Mouse (Mus musculus): ENCODE results near the gene Tent5c. TPM values are rescaled to one million over a fixed set of nuclear protein-coding genes. Genes with fewer than 3 reads are reported as not detected.
A peak's percentile ranks its signal among the peaks of the same experiment; 100 is the strongest.

Gene Tent5c
- polyA plus RNA-seq, 1 experiment from 2014 or later: 3.0 TPM

DNA sequence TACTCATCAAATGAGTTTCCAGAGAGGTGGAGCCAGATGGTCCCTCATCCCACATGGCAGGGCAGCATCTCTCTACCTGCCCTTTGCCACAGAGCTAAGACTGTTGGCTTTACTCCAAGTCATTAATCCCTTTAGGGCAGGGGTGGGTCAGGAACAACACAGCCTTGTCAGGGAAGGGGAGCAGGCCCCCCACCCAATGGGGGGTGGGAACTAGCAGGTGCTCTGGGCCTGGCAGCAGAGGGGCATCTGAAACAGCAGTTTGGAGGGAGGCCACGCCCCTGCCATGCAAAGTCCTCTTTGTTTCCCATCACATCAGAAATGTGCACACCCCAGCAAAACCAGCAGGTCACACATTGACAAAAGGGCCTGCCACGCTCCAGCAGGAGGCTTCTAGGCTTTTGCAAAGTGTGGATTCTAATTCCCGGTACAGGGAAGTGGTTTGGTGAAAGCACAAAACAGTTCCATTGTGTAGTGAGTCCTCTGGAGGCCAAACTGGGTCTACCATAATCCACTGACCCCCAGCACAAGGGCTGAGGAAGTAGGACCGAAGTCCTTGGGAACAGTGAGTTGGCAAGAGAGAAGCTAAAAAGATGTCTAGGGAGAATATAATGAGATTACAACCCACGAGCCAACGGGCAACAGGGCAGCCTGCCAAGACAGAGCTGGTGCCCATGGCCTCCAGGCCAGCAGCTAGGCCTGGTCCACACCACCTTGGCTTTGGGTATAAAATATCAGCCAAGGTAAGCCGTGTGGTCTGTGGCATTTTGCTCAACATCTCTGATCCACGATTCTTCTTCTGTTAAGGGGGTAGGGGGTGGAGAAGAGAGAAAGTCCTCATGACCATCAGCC is 26.7 kb downstream of the Tent5c start:
- H3K4me3 ChIP-seq: no peak overlapping the region
- H3K27me3 ChIP-seq: no peaks in the 10 kb centered on the region
- H3K9ac ChIP-seq: no peak overlapping the region
- peaks cover 20% of the 10 kb centered on the region for H3K4me1 ChIP-seq
- no peaks in the 10 kb centered on the region for H3K9me3 ChIP-seq (replicated peaks)
- no peak overlapping the region; the same call in 1 of the 2 replicates for H3K27ac ChIP-seq
- WGBS: 35% methylated on average over 8 of the region's 8 CpGs
- H3K4me2 ChIP-seq: no peak overlapping the region
- 0 out of 2 replicates have a peak, but pooled peaks have one; percentile 36 for ATAC-seq
- no peaks in the 10 kb centered on the region for H3K36me3 ChIP-seq (ENCODE audit: poor library complexity, severe bottlenecking)

DNA sequence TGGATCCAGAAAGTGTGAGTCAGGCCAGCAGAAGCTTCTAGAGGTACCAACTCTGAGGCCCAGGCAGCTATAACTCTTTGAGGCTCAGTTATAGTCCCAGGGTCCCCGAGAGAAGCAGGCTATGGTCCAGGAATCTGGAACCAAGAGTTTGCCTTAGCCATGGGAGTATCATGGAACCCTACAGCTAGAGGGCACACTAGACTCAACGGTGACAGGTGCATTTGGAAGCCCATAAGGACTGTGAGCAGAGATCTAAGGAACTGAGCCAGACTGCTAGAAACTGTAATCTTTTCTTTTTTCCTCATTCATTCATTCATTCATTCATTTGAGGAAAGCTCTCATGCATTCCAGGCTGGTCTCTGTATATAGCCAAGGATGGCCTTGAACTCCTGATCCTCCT is 28.6 kb downstream of the Tent5c start:
- Histone ChIP-seq H3K27ac (no peak overlapping the region), H3K4me1 (peaks cover 20% of the 10 kb centered on the region), H3K9me3 (replicated peaks) (no peaks in the 10 kb centered on the region), H3K4me2 (no peak overlapping the region), H3K4me3 (no peak overlapping the region), H3K36me3 (ENCODE audit: poor library complexity, severe bottlenecking) (no peaks in the 10 kb centered on the region), H3K27me3 (no peaks in the 10 kb centered on the region), H3K9ac (no peak overlapping the region)
- no peak for ATAC-seq
- WGBS: 93% methylated on average over 2 of the region's 2 CpGs

DNA sequence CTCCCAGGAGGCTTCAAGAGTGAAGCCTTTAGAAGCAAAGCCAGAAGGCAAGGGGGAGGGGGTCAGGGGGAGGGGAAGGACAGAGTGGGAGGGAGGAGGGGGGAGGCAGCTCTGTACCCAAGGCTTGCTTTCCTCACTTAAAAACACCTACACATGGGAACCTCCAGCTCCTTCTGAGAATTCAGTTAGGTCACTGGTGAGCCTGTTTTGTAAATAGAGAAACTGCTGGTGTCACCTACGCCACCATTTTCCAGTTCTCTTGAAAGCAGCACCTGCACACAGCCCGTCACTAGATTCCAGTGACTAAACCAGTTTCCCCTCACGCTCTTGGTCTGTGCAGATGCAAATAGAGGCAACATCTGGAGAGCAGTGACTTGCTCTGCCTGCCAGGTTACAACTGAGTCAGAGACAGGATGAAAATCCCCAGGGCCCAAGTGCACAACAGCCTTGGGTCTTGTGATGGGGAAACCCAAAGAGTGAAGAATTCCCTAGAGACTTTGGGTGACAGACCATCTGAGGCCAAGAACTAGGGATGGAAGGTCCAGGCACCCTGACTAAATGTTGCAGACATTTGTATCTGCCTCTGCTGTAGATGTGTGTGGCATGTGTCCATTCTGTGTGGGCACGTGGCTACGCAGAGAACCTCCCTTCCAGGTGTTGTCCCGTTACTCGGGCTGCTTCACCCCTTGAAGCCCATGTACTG is 45.2 kb downstream of the Tent5c start:
- no peaks in the 10 kb centered on the region for H3K27me3 ChIP-seq
- H3K27ac ChIP-seq: no peak overlapping the region
- 89% methylated on average over 7 of the region's 7 CpGs for WGBS
- H3K4me3 ChIP-seq: no peak overlapping the region
- ATAC-seq: no peak
- no peaks in the 10 kb centered on the region for H3K4me1 ChIP-seq
- H3K36me3 ChIP-seq (ENCODE audit: poor library complexity, severe bottlenecking): no peaks in the 10 kb centered on the region
- no peaks in the 10 kb centered on the region for H3K9me3 ChIP-seq (replicated peaks)
- no peak overlapping the region for H3K9ac ChIP-seq
- H3K4me2 ChIP-seq: no peak overlapping the region

DNA sequence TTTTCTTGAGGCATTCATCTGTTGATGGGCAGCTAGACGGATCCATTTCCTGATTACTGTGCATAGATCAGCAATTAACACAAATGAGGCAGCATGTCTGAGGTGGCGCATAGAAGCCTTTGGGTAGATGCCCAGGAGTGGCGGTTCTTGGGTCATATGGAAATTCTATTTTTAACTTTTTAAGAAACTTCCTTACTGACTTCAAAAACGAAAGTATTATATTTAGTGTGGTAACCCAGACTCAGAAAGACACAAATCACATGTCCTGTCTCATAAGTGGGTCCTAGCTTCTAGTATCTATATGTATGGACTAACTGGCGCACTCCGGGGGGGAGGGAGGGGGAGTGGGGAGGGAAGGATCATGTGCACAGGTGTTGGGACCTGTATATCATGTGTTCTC is 46.6 kb downstream of the Tent5c start:
- Histone ChIP-seq H3K4me1 (no peaks in the 10 kb centered on the region), H3K4me2 (no peak overlapping the region), H3K4me3 (no peak overlapping the region), H3K9me3 (replicated peaks) (no peaks in the 10 kb centered on the region), H3K36me3 (ENCODE audit: poor library complexity, severe bottlenecking) (no peaks in the 10 kb centered on the region), H3K27me3 (no peaks in the 10 kb centered on the region), H3K27ac (no peak overlapping the region), H3K9ac (no peak overlapping the region)
- no peak for ATAC-seq
- WGBS: 85% methylated on average over 6 of the region's 6 CpGs

DNA sequence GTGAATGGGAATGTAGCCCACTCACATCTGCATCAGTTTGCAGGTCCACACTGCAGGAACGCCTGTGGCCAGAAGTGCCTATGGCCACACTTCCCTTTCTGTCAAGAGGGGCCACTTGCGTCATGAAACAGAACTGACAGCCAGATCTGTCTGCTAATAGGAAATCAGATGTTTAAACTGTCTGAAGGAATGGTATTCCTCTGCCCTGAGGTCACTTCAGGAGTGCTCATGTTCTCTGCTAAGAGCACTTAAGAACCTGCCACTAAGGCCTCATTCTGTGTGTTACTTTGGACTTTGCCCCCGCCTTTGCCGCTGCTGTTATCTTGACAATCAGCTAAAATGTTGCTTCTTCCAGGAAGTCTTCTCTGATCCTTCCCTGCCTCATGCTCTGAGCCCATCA is 48.4 kb downstream of the Tent5c start:
- H3K36me3 ChIP-seq (ENCODE audit: poor library complexity, severe bottlenecking): no peaks in the 10 kb centered on the region
- no peaks in the 10 kb centered on the region for H3K4me1 ChIP-seq
- no peak overlapping the region for H3K4me3 ChIP-seq
- no peak overlapping the region for H3K4me2 ChIP-seq
- H3K27ac ChIP-seq: no peak overlapping the region
- no peaks in the 10 kb centered on the region for H3K9me3 ChIP-seq (replicated peaks)
- no peaks in the 10 kb centered on the region for H3K27me3 ChIP-seq
- 91% methylated on average over 4 of the region's 4 CpGs for WGBS
- H3K9ac ChIP-seq: no peak overlapping the region
- ATAC-seq: no peak

DNA sequence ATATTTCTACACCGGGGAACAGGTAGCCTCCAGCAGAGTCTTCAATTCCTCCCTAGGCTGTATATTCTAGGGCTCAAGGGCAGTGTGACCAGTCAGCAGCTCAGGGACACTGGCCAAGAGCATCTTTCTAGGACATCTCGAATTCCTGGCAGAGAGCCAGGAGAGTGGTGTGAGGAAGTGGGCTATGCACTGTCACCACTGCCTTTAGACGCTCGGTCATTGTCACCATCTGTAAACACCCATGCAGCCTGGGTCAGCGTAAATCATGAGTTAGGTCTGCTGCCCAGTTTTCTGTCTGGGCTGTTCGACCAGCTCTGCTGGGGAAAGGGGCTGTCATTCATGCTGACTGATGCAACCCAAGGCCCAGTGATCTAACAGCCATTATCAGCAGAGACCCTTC is 49.1 kb downstream of the Tent5c start:
- no peaks in the 10 kb centered on the region for H3K27me3 ChIP-seq
- H3K27ac ChIP-seq: no peak overlapping the region
- H3K4me1 ChIP-seq: no peaks in the 10 kb centered on the region
- no peak overlapping the region for H3K4me3 ChIP-seq
- no peak overlapping the region for H3K9ac ChIP-seq
- no peaks in the 10 kb centered on the region for H3K36me3 ChIP-seq (ENCODE audit: poor library complexity, severe bottlenecking)
- no peak overlapping the region for H3K4me2 ChIP-seq
- peak; percentile 21; the same call in 1 of the 2 replicates for ATAC-seq
- H3K9me3 ChIP-seq (replicated peaks): no peaks in the 10 kb centered on the region
- 76% methylated on average over 6 of the region's 6 CpGs for WGBS

DNA sequence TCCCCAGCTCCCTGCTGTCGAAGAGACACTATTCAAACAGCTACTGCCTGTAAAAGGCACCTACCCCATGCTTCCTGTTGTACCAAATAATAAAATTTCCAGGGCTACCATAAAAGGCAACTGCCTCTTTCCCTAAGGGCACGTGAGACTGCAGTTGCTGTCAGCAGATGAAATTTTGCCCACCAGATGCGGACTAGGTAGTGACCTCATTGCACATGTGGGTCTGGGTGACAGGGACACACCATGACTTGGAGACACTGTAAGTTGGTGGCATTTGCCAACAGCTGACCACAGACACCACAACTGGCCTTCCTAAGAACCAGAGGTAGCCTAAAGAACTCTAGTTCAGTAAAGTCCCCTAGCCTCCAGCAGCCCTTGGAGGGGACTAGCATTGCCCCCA is 50.0 kb downstream of the Tent5c start:
- no peak for ATAC-seq
- Histone ChIP-seq H3K9ac (no peak overlapping the region), H3K4me1 (no peaks in the 10 kb centered on the region), H3K27ac (no peak overlapping the region), H3K9me3 (replicated peaks) (no peaks in the 10 kb centered on the region), H3K4me3 (no peak overlapping the region), H3K27me3 (no peaks in the 10 kb centered on the region), H3K36me3 (ENCODE audit: poor library complexity, severe bottlenecking) (no peaks in the 10 kb centered on the region), H3K4me2 (no peak overlapping the region)
- 84% methylated on average over 3 of the region's 3 CpGs for WGBS

DNA sequence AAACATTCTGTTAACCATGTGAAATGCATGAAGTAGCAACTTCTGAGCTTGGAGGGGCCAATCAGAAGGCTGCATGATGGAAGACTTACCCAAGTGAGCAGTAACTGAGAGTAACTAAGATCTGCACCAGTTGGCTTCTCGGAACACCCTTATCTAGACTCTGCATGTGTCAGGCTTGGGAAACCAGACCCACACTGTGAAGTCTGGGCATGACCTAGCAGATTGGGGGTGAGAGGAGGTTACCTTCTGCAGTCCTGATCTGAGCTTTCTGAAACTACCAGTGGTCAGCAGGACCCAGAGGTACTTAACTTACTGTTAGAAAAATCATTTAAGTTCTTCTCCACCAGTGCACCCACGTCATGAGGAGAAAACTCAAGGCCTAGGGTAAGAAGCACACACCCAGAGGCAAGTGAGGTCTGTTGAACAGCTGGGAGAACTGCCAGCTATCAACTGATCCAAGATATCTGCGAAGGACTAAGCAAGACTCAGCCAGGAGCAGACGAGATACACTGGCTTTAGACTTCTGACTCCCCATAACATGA is 50.6 kb downstream of the Tent5c start:
- no peaks in the 10 kb centered on the region for H3K36me3 ChIP-seq (ENCODE audit: poor library complexity, severe bottlenecking)
- no peaks in the 10 kb centered on the region for H3K27me3 ChIP-seq
- H3K27ac ChIP-seq: no peak overlapping the region
- no peak overlapping the region for H3K9ac ChIP-seq
- H3K9me3 ChIP-seq (replicated peaks): no peaks in the 10 kb centered on the region
- ATAC-seq: no peak
- no peak overlapping the region for H3K4me3 ChIP-seq
- H3K4me2 ChIP-seq: no peak overlapping the region
- 86% methylated on average over 4 of the region's 4 CpGs for WGBS
- H3K4me1 ChIP-seq: no peaks in the 10 kb centered on the region

DNA sequence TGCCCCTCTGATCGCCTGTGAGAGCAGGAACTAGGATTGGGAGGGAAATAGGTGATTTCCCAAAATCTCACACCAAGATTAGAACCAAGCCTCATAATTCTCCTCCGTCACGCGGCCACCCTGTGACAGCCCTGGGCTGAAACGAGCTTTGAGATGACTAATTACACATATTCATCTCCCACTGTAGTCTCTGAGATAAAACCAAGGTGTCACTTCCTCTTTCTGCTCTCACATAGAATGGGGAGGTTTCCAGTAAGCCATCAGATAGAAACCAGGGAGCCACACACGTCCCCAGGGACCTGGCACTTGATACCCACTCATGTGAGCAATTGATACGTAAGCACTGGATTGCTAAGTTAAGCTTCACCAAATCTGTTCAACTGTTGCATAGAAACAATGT is 52.4 kb downstream of the Tent5c start:
- Histone ChIP-seq H3K4me3 (no peak overlapping the region), H3K4me1 (no peaks in the 10 kb centered on the region), H3K9ac (no peak overlapping the region), H3K36me3 (ENCODE audit: poor library complexity, severe bottlenecking) (no peaks in the 10 kb centered on the region), H3K9me3 (replicated peaks) (no peaks in the 10 kb centered on the region), H3K27me3 (no peaks in the 10 kb centered on the region), H3K27ac (no peak overlapping the region), H3K4me2 (no peak overlapping the region)
- 87% methylated on average over 7 of the region's 7 CpGs for WGBS
- no peak for ATAC-seq

DNA sequence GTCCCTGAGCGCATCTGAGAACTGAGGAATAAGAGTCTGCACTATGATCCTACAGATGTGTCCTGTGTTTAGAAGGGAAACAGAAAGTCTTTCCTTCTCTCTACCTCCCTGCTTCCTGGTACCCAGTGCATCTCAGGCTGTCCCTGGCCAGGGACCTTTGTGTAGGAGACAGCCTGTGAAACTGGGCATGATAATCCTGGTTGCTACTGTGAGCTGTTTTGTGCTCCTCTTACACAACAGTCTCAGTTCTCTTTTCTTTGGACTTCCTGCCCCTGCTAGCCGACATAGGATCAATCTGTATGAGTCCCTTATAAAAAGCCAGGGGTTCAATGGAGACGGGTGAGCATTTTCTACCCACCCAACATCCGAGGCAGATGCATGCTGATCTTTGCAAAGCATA is 57.4 kb downstream of the Tent5c start:
- WGBS: 77% methylated on average over 4 of the region's 4 CpGs
- Histone ChIP-seq H3K4me2 (no peak overlapping the region), H3K36me3 (ENCODE audit: poor library complexity, severe bottlenecking) (no peaks in the 10 kb centered on the region), H3K27ac (no peak overlapping the region), H3K27me3 (no peaks in the 10 kb centered on the region), H3K4me3 (no peak overlapping the region), H3K9ac (no peak overlapping the region), H3K4me1 (no peaks in the 10 kb centered on the region), H3K9me3 (replicated peaks) (no peaks in the 10 kb centered on the region)
- ATAC-seq: no peak

DNA sequence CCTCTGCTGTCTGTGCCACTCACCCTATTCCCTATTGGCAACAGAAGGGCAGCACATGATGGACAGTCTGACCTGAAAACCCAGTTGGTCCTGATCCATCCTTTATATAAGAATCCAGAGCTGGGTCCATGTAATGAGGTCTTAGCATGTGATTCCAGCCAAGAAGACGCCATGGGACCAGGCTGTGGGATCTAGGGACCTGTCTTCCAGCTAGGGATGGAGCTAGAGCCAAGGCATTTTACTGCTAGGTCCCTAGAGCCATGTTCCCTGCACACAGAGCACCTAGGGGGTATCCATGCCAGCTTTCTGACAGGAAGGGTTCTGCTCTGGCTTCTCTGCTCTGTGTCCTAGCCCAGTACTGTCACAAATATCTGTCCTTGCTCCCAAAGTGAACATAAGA is 58.4 kb downstream of the Tent5c start:
- Histone ChIP-seq H3K27me3 (no peaks in the 10 kb centered on the region), H3K36me3 (ENCODE audit: poor library complexity, severe bottlenecking) (no peaks in the 10 kb centered on the region), H3K27ac (no peak overlapping the region), H3K4me3 (no peak overlapping the region), H3K4me2 (no peak overlapping the region), H3K4me1 (no peaks in the 10 kb centered on the region), H3K9ac (no peak overlapping the region), H3K9me3 (replicated peaks) (no peaks in the 10 kb centered on the region)
- WGBS: 61% methylated on average over 1 of the region's 1 CpGs
- no peak for ATAC-seq

DNA sequence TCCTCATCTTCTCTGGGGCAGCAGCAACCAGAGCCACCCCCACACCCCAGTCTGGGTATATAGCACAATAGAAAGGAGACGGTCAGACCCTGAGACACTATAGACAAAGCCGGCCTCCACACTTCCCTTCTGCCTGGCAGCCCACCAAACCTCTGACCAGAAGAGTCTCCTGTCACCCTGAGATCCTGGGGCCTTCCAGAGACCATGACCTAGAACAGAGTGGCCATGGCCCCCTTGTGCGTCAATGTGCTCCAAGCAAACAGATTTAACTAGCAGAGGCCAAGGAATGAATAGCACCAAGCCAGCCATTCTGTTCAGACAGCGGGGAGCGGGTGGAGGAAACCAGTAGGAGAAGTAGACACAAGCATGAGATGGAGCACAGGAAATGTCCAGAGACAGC is 59.0 kb downstream of the Tent5c start:
- no peaks in the 10 kb centered on the region for H3K9me3 ChIP-seq (replicated peaks)
- WGBS: 94% methylated on average over 5 of the region's 5 CpGs
- H3K4me3 ChIP-seq: no peak overlapping the region
- H3K4me2 ChIP-seq: no peak overlapping the region
- H3K4me1 ChIP-seq: no peaks in the 10 kb centered on the region
- no peak overlapping the region for H3K9ac ChIP-seq
- H3K27me3 ChIP-seq: no peaks in the 10 kb centered on the region
- no peaks in the 10 kb centered on the region for H3K36me3 ChIP-seq (ENCODE audit: poor library complexity, severe bottlenecking)
- H3K27ac ChIP-seq: no peak overlapping the region
- ATAC-seq: no peak

All from forebrain, embryonic 13.5 days (tissue).